Mouse (Mus musculus): ENCODE measurements at regions not wholly inside any gene's neighbourhood (a gene's known extent, or its start where the extent isn't known, plus 50 kb on each side); places are given as distances from the start of the nearest gene placed in this dataset.

- WGBS, result 82% methylated on average over 9 of the region's 9 CpGs
- 0 out of 2 replicates have a peak, but pooled peaks have one; percentile 54 for ATAC-seq (ENCODE audit: low FRiP score, low read depth)
Observed at GRCm38 (mm10) chr5:74121861-74122630, 53.8 kb upstream of the Usp46 start.

GRCm38 (mm10) chr5:74126015-74126896, 58.0 kb upstream of the Usp46 start:
- Histone ChIP-seq H3K9me3 (no peaks in the 10 kb centered on the region), H3K4me1 (no peaks in the 10 kb centered on the region), H3K4me3 (peak overlapping the region; percentile 32), H3K9ac (replicated peaks) (no peak overlapping the region; the same call in 1 of the 2 replicates), H3K27ac (replicated peaks) (no peak overlapping the region), H3K4me2 (replicated peaks) (peak overlapping the region; percentile 42), H3K36me3 (no peaks in the 10 kb centered on the region), H3K27me3 (no peaks in the 10 kb centered on the region)
- WGBS, result 72% methylated on average over 32 of the region's 32 CpGs
- ATAC-seq (ENCODE audit: low FRiP score, low read depth), result peak; percentile 92

More at GRCm38 (mm10) chr5:74121861-74122630, 53.8 kb upstream of the Usp46 start:
- no peak overlapping the region for H3K27ac ChIP-seq (replicated peaks)
- no peaks in the 10 kb centered on the region for H3K36me3 ChIP-seq
- H3K27me3 ChIP-seq, result no peaks in the 10 kb centered on the region
- H3K9me3 ChIP-seq, result no peaks in the 10 kb centered on the region
- no peaks in the 10 kb centered on the region for H3K4me1 ChIP-seq
- no peak overlapping the region for H3K4me2 ChIP-seq (replicated peaks)
- H3K9ac ChIP-seq (replicated peaks), result no peak overlapping the region
- H3K4me3 ChIP-seq, result no peak overlapping the region

GRCm38 (mm10) chr5:74127518-74127917, 59.3 kb upstream of the Usp46 start:
- Histone ChIP-seq H3K9ac (replicated peaks) (no peak overlapping the region), H3K4me1 (no peaks in the 10 kb centered on the region), H3K27me3 (no peaks in the 10 kb centered on the region), H3K9me3 (no peaks in the 10 kb centered on the region), H3K4me2 (replicated peaks) (no peak overlapping the region), H3K36me3 (no peaks in the 10 kb centered on the region), H3K4me3 (no peak overlapping the region), H3K27ac (replicated peaks) (no peak overlapping the region)
- 91% methylated on average over 6 of the region's 6 CpGs for WGBS
- ATAC-seq (ENCODE audit: low FRiP score, low read depth), result no peak

GRCm38 (mm10) chr5:74129636-74130035, 61.4 kb upstream of the Usp46 start:
- Histone ChIP-seq H3K27me3 (no peaks in the 10 kb centered on the region), H3K4me1 (no peaks in the 10 kb centered on the region), H3K4me3 (no peak overlapping the region), H3K36me3 (no peaks in the 10 kb centered on the region), H3K9ac (replicated peaks) (no peak overlapping the region), H3K27ac (replicated peaks) (no peak overlapping the region), H3K9me3 (no peaks in the 10 kb centered on the region), H3K4me2 (replicated peaks) (no peak overlapping the region)
- no peak for ATAC-seq (ENCODE audit: low FRiP score, low read depth)

GRCm38 (mm10) chr5:74132671-74133070, 62.4 kb upstream of the Rasl11b start:
- Histone ChIP-seq H3K27me3 (no peaks in the 10 kb centered on the region), H3K4me3 (no peak overlapping the region), H3K9me3 (no peaks in the 10 kb centered on the region), H3K9ac (replicated peaks) (no peak overlapping the region), H3K36me3 (no peaks in the 10 kb centered on the region), H3K27ac (replicated peaks) (no peak overlapping the region), H3K4me1 (no peaks in the 10 kb centered on the region), H3K4me2 (replicated peaks) (no peak overlapping the region)
- ATAC-seq (ENCODE audit: low FRiP score, low read depth), result no peak
- WGBS, result 75% methylated on average over 8 of the region's 8 CpGs

- no peak for ATAC-seq (ENCODE audit: low FRiP score, low read depth)
- H3K4me2 ChIP-seq (replicated peaks), result no peak overlapping the region
Observed at GRCm38 (mm10) chr5:74136377-74136776, 58.7 kb upstream of the Rasl11b start.

GRCm38 (mm10) chr5:74136868-74137439, 58.1 kb upstream of the Rasl11b start:
- Histone ChIP-seq H3K9me3 (no peaks in the 10 kb centered on the region), H3K27ac (replicated peaks) (no peak overlapping the region), H3K36me3 (no peaks in the 10 kb centered on the region), H3K27me3 (no peaks in the 10 kb centered on the region), H3K4me3 (no peak overlapping the region), H3K4me2 (replicated peaks) (no peak overlapping the region), H3K9ac (replicated peaks) (no peak overlapping the region), H3K4me1 (no peaks in the 10 kb centered on the region)
- 64% methylated on average over 5 of the region's 5 CpGs for WGBS
- no peak for ATAC-seq (ENCODE audit: low FRiP score, low read depth)

More at GRCm38 (mm10) chr5:74136377-74136776, 58.7 kb upstream of the Rasl11b start:
- Histone ChIP-seq H3K36me3 (no peaks in the 10 kb centered on the region), H3K4me1 (no peaks in the 10 kb centered on the region), H3K27ac (replicated peaks) (no peak overlapping the region), H3K4me3 (no peak overlapping the region), H3K9ac (replicated peaks) (no peak overlapping the region), H3K9me3 (no peaks in the 10 kb centered on the region), H3K27me3 (no peaks in the 10 kb centered on the region)
- WGBS, result 68% methylated on average over 5 of the region's 5 CpGs

- Histone ChIP-seq H3K27ac (replicated peaks) (no peak overlapping the region), H3K4me1 (no peaks in the 10 kb centered on the region), H3K4me2 (replicated peaks) (no peak overlapping the region), H3K27me3 (no peaks in the 10 kb centered on the region), H3K9ac (replicated peaks) (no peak overlapping the region), H3K4me3 (no peak overlapping the region), H3K36me3 (no peaks in the 10 kb centered on the region), H3K9me3 (no peaks in the 10 kb centered on the region)
- WGBS, result 93% methylated on average over 4 of the region's 4 CpGs
- ATAC-seq (ENCODE audit: low FRiP score, low read depth), result no peak
Observed at GRCm38 (mm10) chr5:74143994-74144393, 51.1 kb upstream of the Rasl11b start.

- H3K4me1 ChIP-seq, result no peaks in the 10 kb centered on the region
- H3K27me3 ChIP-seq, result no peaks in the 10 kb centered on the region
- no peak overlapping the region for H3K9ac ChIP-seq (replicated peaks)
- H3K27ac ChIP-seq (replicated peaks), result no peak overlapping the region
- ATAC-seq (ENCODE audit: low FRiP score, low read depth), result no peak
- H3K9me3 ChIP-seq, result no peaks in the 10 kb centered on the region
- 92% methylated on average over 5 of the region's 5 CpGs for WGBS
- H3K36me3 ChIP-seq, result no peaks in the 10 kb centered on the region
- no peak overlapping the region for H3K4me2 ChIP-seq (replicated peaks)
- no peak overlapping the region for H3K4me3 ChIP-seq
Observed at GRCm38 (mm10) chr5:74144765-74145164, 50.3 kb upstream of the Rasl11b start.
